Mouse (Mus musculus): ENCODE data around the gene Itga1.

DNA sequence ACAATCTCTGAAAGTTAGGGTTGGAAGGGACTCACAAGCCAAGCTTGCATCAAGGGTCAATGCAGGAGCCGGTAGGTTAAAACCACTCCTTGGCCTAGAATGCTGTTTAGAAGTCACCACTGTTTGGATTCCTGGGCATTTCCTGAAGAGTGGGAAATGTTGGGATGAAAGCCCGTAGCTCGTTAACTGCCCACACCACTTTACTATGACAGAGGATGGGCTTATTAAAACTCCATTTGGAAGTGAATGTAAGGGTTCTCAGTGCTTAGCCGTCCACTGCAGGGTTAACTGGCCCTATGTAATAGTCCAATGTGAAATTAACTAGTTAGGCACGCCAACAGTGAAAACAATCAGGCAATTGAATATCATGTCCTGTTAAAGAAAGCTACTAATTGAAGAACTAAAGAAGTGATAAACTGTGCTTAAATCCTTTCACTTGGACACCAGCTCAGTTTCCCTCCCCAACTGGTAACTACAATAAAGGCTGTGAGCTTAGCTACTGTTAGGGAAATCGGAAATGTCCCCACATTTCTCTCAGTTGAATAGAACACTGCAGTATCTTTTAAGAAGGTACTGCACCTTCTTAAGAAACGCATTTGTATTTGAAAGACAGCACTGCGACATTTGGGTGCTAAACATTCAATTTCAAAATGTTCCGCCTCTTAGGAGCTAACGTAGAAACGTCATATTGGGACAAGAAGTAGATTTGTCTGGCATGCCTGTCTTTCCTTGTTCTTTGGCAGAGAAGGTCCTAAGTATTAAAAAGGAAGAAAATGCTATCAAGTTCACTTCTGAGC, 1.2 kb downstream of the Itga1 start:
- TF ChIP-seq CTCF (conservative IDR thresholded peaks at IDR 0.05 in 1 of 2, IDR thresholded peaks at IDR 0.05 in 1 of 2; ENCODE audit: low read depth in 2 of 2, low read length in 2 of 2), result no peak
- no peak for TF ChIP-seq MXI1 (IDR thresholded peaks at IDR 0.05; ENCODE audit: low read depth, low read length)
- no peak for TF ChIP-seq ZNF384 (IDR thresholded peaks at IDR 0.05; ENCODE audit: low read depth, low read length)
- no peak for TF ChIP-seq GABPA (IDR thresholded peaks at IDR 0.05; ENCODE audit: insufficient replicate concordance, low read depth, low read length)
- TF ChIP-seq SMC3 (IDR thresholded peaks at IDR 0.05; ENCODE audit: low read depth, low read length), result no peak
- no peak for TF ChIP-seq HCFC1 (IDR thresholded peaks at IDR 0.05; ENCODE audit: low read depth, low read length)
- no peak for TF ChIP-seq BHLHE40 (IDR thresholded peaks at IDR 0.05; ENCODE audit: low read depth, low read length)
